Mouse (Mus musculus) stomach, postnatal 0 days (tissue): ENCODE results near the gene 4933405L10Rik.

Experiments
- CTCF ChIP-seq: IDR thresholded peaks from 2 replicates; pipeline ENCODE4 v1.5.1; 2016; ENCODE audit warnings: antibody characterized with exemption, low read depth, mild to moderate bottlenecking, moderate library complexity
- EP300 ChIP-seq: optimal IDR thresholded peaks from 2 replicates; pipeline ENCODE3; 2016; ENCODE audit warnings: antibody characterized with exemption

DNA sequence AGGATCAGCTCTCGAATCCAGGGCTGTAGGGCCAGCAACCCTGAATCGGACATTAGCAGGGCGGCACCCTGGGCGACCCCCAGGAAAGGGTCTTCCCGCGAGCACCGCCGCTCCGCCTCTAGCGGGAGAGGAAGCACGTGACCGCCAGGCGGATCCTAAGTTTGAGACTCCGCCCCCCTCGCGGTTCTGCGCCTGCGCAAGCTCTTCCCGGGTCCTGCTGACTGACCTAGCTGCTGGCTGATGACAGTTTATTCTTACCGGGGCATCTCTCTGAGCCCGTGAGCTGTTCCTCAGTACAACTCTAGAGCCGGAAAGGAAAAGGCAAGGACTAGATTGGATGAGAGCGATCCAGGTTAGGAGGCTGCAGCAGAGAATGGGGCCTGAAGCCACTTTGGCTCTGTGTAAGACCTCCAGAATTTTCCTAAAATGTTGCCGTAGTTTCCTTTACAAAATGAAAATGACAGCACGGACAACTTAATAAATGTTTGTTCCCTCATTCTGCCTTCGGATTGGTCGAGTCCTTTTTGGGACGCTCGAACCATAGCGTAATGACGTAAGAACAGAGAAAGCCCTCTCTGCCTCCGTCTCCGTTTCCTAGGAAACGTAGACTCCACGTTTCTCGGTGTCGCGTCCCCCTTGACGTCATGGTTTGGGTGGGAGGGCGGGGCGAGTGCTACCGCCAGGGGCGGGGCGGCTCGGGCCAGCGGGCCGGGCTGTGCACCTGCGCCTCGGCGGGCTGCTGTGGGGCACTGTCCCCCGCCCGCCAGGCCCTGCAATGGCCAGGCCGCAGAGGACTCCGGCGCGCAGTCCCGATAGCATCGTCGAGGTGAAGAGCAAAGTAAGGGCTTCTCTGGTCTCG, 6.3 kb upstream of the 4933405L10Rik start, which contains the start of the genes Acd and Pard6a:
- TF ChIP-seq CTCF (peak; percentile 19; the same call in 1 of the 2 replicates), EP300 (no peak)
